19 mouse cellular contexts compared by ENCODE assay signal in the genomic region with DNA sequence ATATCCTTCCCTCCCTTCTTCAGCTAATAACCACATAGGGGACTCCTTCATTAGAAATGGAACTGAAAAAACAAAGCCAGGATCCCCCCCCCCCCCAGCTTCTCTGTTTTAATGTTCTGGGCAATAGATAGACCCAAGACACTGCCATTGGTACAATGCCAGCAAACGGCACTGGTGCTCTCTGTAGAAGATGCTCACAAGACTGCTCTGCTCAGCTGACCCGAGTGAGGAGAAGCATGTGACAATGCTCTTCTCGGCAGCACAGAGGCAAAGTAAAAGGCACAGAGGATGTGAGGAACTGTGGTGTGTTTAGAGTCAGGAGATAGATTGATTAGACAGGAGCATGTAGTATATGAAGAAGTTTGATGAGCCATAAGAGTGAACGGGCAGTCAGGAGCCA.
DNase-seq lines count a peak whose midpoint lies in the region; ATAC-seq and TF ChIP-seq lines count a peak whose summit lies in the region.
"Had no signal": no experiment of that assay in that cellular context is flagged by ENCODE, and none has a peak within 500 bp of the region (broad histone marks: within the 10 kb centered on the region; RNA-seq: fewer than 3 reads in every experiment).

No protein-coding gene starts in this region.

- no peak for TF ChIP-seq POLR2A in kidney, adult 2 months (IDR thresholded peaks at IDR 0.05; ENCODE audit: low read depth, low read length)

- H3K4me3 ChIP-seq in kidney, adult 2 months (ENCODE audit: insufficient read depth, low read depth, low read length), result no peak overlapping the region
- H3K4me3 ChIP-seq in kidney, embryonic 15.5 days (replicated peaks), result no peak overlapping the region
- H3K4me3 ChIP-seq: embryonic facial prominence, embryonic 15.5 days; erythroblast, embryonic 14.5 days; forebrain, embryonic 10.5 days; gastrocnemius, adult 2 months; heart, embryonic 13.5 days had no signal

- no peak overlapping the region for H3K27ac ChIP-seq in kidney, adult 2 months (ENCODE audit: insufficient read depth, low read depth, low read length)
- no peak overlapping the region for H3K27ac ChIP-seq in kidney, embryonic 15.5 days
- H3K27ac ChIP-seq: embryonic facial prominence, embryonic 15.5 days; forebrain, embryonic 10.5 days; gastrocnemius, adult 2 months; heart, embryonic 13.5 days; hindbrain, embryonic 14.5 days had no signal

- TF ChIP-seq CTCF in kidney, adult 2 months (conservative IDR thresholded peaks at IDR 0.05; ENCODE audit: insufficient read depth, insufficient read length, low read depth, low read length), result no peak

- no peak for ATAC-seq in kidney, embryonic 15.5 days (replicated peaks; ENCODE audit: low FRiP score)
- ATAC-seq: forebrain, embryonic 14.5 days had no signal

- no peak overlapping the region for H3K9ac ChIP-seq in kidney, embryonic 15.5 days
- H3K9ac ChIP-seq: embryonic facial prominence, embryonic 15.5 days; heart, embryonic 13.5 days; hindbrain, embryonic 14.5 days had no signal

- no peaks in the 10 kb centered on the region for H3K4me1 ChIP-seq in kidney, adult 2 months (ENCODE audit: control insufficient read depth, insufficient read depth, low read length)
- H3K4me1 ChIP-seq in kidney, embryonic 15.5 days, result no peaks in the 10 kb centered on the region
- H3K4me1 ChIP-seq: embryonic facial prominence, embryonic 15.5 days; forebrain, embryonic 10.5 days; heart, embryonic 13.5 days had no signal

- no peaks in the 10 kb centered on the region for H3K36me3 ChIP-seq in kidney, adult 2 months (ENCODE audit: control insufficient read depth, insufficient read depth, low read length)
- no peaks in the 10 kb centered on the region for H3K36me3 ChIP-seq in kidney, embryonic 15.5 days
- H3K36me3 ChIP-seq: embryonic facial prominence, embryonic 15.5 days; forebrain, embryonic 10.5 days; heart, embryonic 13.5 days had no signal

- H3K9me3 ChIP-seq in kidney, embryonic 15.5 days (replicated peaks), result no peaks in the 10 kb centered on the region
- H3K9me3 ChIP-seq: embryonic facial prominence, embryonic 15.5 days; forebrain, embryonic 10.5 days; heart, embryonic 13.5 days had no signal

- no peaks in the 10 kb centered on the region for H3K27me3 ChIP-seq in kidney, adult 2 months (replicated peaks; ENCODE audit: control insufficient read depth, insufficient read depth, low read length)
- no peaks in the 10 kb centered on the region for H3K27me3 ChIP-seq in kidney, embryonic 15.5 days
- H3K27me3 ChIP-seq: embryonic facial prominence, embryonic 15.5 days; heart, embryonic 13.5 days had no signal

- WGBS in kidney, adult 2 months, result 67% methylated on average over 4 of the region's 4 CpGs
- 86% methylated on average over 4 of the region's 4 CpGs for WGBS in kidney, embryonic 15.5 days

- peak; percentile 24 to 25 for DNase-seq in cerebellum, postnatal 14 days
- no peak for DNase-seq in cerebellum, adult 18-20 months
- DNase-seq in kidney, adult 2 months, result peak; percentile 15
- peak; percentile 54 for DNase-seq in left cerebral cortex, postnatal 4 days
- DNase-seq in left cerebral cortex, adult 11 months (ENCODE audit: low spot score), result no peak
- DNase-seq: adrenal gland, postnatal 10 days; cerebellum, adult 11-12 months; cerebellum, adult 9-11 months; embryo, embryonic 11 days; gastrocnemius, adult 2 months; gastrocnemius, postnatal 25 days; heart, postnatal 4 days had no signal

- intact Hi-C loops in left cerebral cortex, postnatal 4 days (cut with DNase I), result no loop called here

- H3K4me2 ChIP-seq in kidney, embryonic 15.5 days, result no peak overlapping the region
- H3K4me2 ChIP-seq: embryonic facial prominence, embryonic 15.5 days; heart, embryonic 13.5 days; hindbrain, embryonic 14.5 days had no signal

Comparison
In these comparisons a context has a peak if more than half of its experiments do, and no peak if none do; other contexts are left out.
1. DNase-seq: peak in cerebellum, postnatal 14 days (2 of 2), kidney, adult 2 months (single experiment) and left cerebral cortex, postnatal 4 days (single experiment); none in cerebellum, adult 18-20 months (0 of 2) and left cerebral cortex, adult 11 months (single experiment).